Mouse (Mus musculus) lung, postnatal 0 days (tissue): ENCODE measurements around the gene Cd72.

Source experiments
- CTCF ChIP-seq: IDR thresholded peaks from 2 replicates; pipeline ENCODE4 v1.5.1; 2016; ENCODE audit warnings: antibody characterized with exemption, mild to moderate bottlenecking
- EP300 ChIP-seq: IDR thresholded peaks from 2 replicates; pipeline ENCODE4 v1.6.1; 2016; ENCODE audit warnings: antibody characterized with exemption, mild to moderate bottlenecking, control low read depth

DNA sequence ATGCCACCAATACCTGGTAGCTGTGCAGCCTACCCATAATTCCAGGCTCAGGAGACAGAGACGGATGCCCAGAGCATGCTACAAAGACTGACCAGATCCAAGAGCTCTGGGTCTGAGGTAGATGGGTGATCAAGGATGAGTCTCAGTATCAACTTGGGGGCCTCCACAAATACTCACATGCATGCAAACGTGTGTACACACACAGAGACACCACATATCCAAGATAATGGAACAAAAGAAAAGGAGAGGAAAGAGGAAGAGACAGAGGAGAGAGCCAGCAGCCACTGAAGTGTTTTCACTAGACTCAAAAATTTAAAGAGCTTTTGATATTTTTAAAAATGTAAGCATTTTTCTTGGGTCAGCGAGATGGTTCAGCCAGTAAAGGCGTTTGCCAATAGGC, 36.0 kb downstream of the Cd72 start:
- no peak for TF ChIP-seq CTCF
- no peak for TF ChIP-seq EP300
